Mouse (Mus musculus) liver, postnatal 0 days (tissue): ENCODE data around the gene Bach2. TPM values are rescaled to one million over a fixed set of nuclear protein-coding genes. Genes with fewer than 3 reads are reported as not detected.

Experiments used
- ATAC-seq: fragments of 200-750 bp; cut with Nextera tagmentation; 2 replicates; pipeline ENCODE4 v1.8.0; 2017; ENCODE audit warnings: mild to moderate bottlenecking, moderate library complexity
- DNase-seq: peaks from one replicate; pipeline ENCODE4 v3.0.0-alpha.2; 2016
- H3K27ac ChIP-seq: fragments of 300-500 bp; sonication (generic); 2 replicates; pipeline ENCODE4 v1.5.1; 2014; ENCODE audit warnings: antibody characterized with exemption, moderate library complexity, mild to moderate bottlenecking, low read depth
- H3K27me3 ChIP-seq: fragments of 300-500 bp; sonication (generic); 2 replicates; pipeline ENCODE4 v1.6.1; 2014; ENCODE audit warnings: low read length, control low read depth, mixed read lengths; ENCODE audit not compliant: insufficient read depth
- H3K36me3 ChIP-seq: fragments of 300-500 bp; sonication (generic); replicated peaks from 2 replicates; pipeline ENCODE4 v1.6.1; 2014; ENCODE audit warnings: mild to moderate bottlenecking, control low read depth, low read length, moderate library complexity, mixed read lengths; ENCODE audit not compliant: insufficient read depth
- H3K4me1 ChIP-seq: fragments of 300-500 bp; sonication (generic); 2 replicates; pipeline ENCODE4 v1.6.1; 2014; ENCODE audit warnings: antibody characterized with exemption, mild to moderate bottlenecking, control low read depth; ENCODE audit not compliant: insufficient read depth
- H3K4me2 ChIP-seq: fragments of 300-500 bp; sonication (generic); 2 replicates; pipeline ENCODE4 v1.6.1; 2014; ENCODE audit warnings: low read depth, mild to moderate bottlenecking, low read length, moderate library complexity, mixed read lengths
- H3K4me3 ChIP-seq: fragments of 300-500 bp; sonication (generic); 2 replicates; pipeline ENCODE4 v1.5.1; 2014; ENCODE audit warnings: low read depth, low read length
- H3K9ac ChIP-seq: fragments of 300-500 bp; sonication (generic); replicated peaks from 2 replicates; pipeline ENCODE4 v1.6.1; 2014; ENCODE audit warnings: mild to moderate bottlenecking, moderate library complexity
- H3K9me3 ChIP-seq: fragments of 300-500 bp; sonication (generic); 2 replicates; pipeline ENCODE4 v1.6.1; 2016; ENCODE audit warnings: mild to moderate bottlenecking, control low read depth, low read length, mixed read lengths
- CTCF ChIP-seq: sonication (generic); IDR thresholded peaks from 2 replicates; pipeline ENCODE4 v1.5.1; 2016; ENCODE audit warnings: antibody characterized with exemption, low read depth
- EP300 ChIP-seq: IDR thresholded peaks from 2 replicates; pipeline ENCODE4 v1.6.1; 2016; ENCODE audit warnings: antibody characterized with exemption, low read depth, mild to moderate bottlenecking
- WGBS: fragments of 180-500 bp; shearing (Covaris S2); extraction: QIAGEN DNeasy Blood & Tissue Kit; methylation state at CpG from one replicate; pipeline ENCODE4 v1.1.7; 2014; ENCODE audit not compliant: insufficient replicate concordance; 5-methylcytosine and 5-hydroxymethylcytosine counted together
- polyA plus RNA-seq: library from polyadenylated mRNA; unstranded; fragments of >200 nt; fragmentation: Nextera tagmentation; extraction: Ambion mirVana; gene quantifications from 2 replicates; pipeline ENCODE4 v1.2.1, GENCODE M21; 2015

The Bach2 gene
- polyA plus RNA-seq, 1 experiment from 2014 or later, result 4.3 TPM

DNA sequence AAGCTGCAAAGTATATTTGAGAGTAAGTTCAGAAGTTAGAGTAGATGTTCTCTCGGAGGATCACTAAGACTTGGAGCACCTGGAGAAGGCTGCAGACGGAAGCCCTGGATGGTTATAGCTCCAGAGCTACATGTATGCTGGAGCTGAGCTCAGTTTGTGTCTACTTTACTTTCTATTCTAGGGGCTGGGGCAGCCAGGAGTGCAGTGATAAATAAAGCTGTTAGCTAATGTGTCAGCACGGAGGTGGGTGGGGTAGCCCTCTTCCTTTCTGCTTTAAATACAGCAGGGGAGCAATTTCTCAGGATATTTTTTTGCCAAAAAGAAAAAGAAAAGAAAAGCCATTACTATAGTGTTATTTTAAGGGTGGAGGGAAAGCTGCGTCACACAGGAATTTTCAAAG, 98.0 kb downstream of the Bach2 start:
- H3K9ac ChIP-seq, result no peak overlapping the region
- peaks cover 23% of the 10 kb centered on the region for H3K4me1 ChIP-seq
- no peak for ATAC-seq
- no peaks in the 10 kb centered on the region for H3K9me3 ChIP-seq
- no peaks in the 10 kb centered on the region for H3K27me3 ChIP-seq
- H3K4me2 ChIP-seq, result peak overlapping the region; percentile 20
- no peak overlapping the region for H3K4me3 ChIP-seq
- no peak for TF ChIP-seq CTCF
- no peak for TF ChIP-seq EP300
- no peaks in the 10 kb centered on the region; the same call in 1 of the 2 replicates for H3K36me3 ChIP-seq
- WGBS, result 46% methylated on average over 4 of the region's 4 CpGs
- H3K27ac ChIP-seq, result no peak overlapping the region
- no peak for DNase-seq

DNA sequence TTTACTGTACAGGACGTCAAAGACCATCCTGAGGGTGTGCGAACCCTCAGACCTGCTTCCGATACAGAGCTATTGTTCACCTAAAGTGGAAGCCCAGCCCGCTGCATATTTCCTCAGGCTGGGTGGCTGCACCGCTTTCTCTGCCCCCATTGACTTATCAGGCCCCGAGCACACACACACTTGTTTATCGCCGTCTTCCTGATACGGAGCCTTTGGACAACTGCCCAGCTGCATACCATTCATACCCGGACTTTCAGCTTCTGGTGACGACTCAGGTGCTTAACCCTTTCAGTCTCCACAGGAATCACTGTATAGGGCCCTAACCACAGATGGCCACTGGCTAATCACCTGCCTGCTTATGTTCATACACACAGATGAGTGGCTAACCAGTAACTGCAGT, 99.0 kb downstream of the Bach2 start:
- H3K27ac ChIP-seq, result no peak overlapping the region
- no peak overlapping the region for H3K9ac ChIP-seq
- no peaks in the 10 kb centered on the region for H3K27me3 ChIP-seq
- WGBS, result 14% methylated on average over 11 of the region's 11 CpGs
- no peak overlapping the region for H3K4me3 ChIP-seq
- TF ChIP-seq CTCF, result no peak
- peak; percentile 80 for TF ChIP-seq EP300
- peak overlapping the region; percentile 45 for H3K4me2 ChIP-seq
- peak; percentile 89 for ATAC-seq
- H3K36me3 ChIP-seq, result no peaks in the 10 kb centered on the region; the same call in 1 of the 2 replicates
- H3K9me3 ChIP-seq, result no peaks in the 10 kb centered on the region
- H3K4me1 ChIP-seq, result peaks cover 23% of the 10 kb centered on the region
- peak; percentile 74 for DNase-seq

GRCm38 (mm10) chr4:32338451-32338850, 99.8 kb downstream of the Bach2 start:
- Histone ChIP-seq H3K4me1 (peaks cover 23% of the 10 kb centered on the region), H3K27ac (no peak overlapping the region), H3K27me3 (no peaks in the 10 kb centered on the region), H3K36me3 (no peaks in the 10 kb centered on the region; the same call in 1 of the 2 replicates), H3K4me3 (no peak overlapping the region), H3K4me2 (no peak overlapping the region), H3K9ac (no peak overlapping the region), H3K9me3 (no peaks in the 10 kb centered on the region)
- no peak for TF ChIP-seq CTCF
- no peak for TF ChIP-seq EP300
- ATAC-seq, result no peak
- WGBS, result 79% methylated on average over 10 of the region's 10 CpGs
- DNase-seq, result no peak

- no peak for TF ChIP-seq EP300
- TF ChIP-seq CTCF, result no peak
- H3K9ac ChIP-seq, result no peak overlapping the region
- H3K4me2 ChIP-seq, result no peak overlapping the region
- no peak for DNase-seq
- no peaks in the 10 kb centered on the region for H3K9me3 ChIP-seq
- no peaks in the 10 kb centered on the region; the same call in 1 of the 2 replicates for H3K36me3 ChIP-seq
- ATAC-seq, result no peak
- H3K27me3 ChIP-seq, result no peaks in the 10 kb centered on the region
- no peak overlapping the region for H3K4me3 ChIP-seq
- 79% methylated on average over 7 of the region's 7 CpGs for WGBS
- H3K4me1 ChIP-seq, result peaks cover 18% of the 10 kb centered on the region
- H3K27ac ChIP-seq, result no peak overlapping the region
Observed at GRCm38 (mm10) chr4:32340844-32341243, 102.2 kb downstream of the Bach2 start.

- ATAC-seq (no peak), DNase-seq (no peak)
- Histone ChIP-seq H3K4me1 (peaks cover 9% of the 10 kb centered on the region), H3K27me3 (no peaks in the 10 kb centered on the region), H3K4me3 (no peak overlapping the region), H3K27ac (no peak overlapping the region), H3K36me3 (no peaks in the 10 kb centered on the region; the same call in 1 of the 2 replicates), H3K4me2 (no peak overlapping the region), H3K9ac (no peak overlapping the region), H3K9me3 (no peaks in the 10 kb centered on the region)
- 57% methylated on average over 7 of the region's 7 CpGs for WGBS
- TF ChIP-seq CTCF, result peak; percentile 40
- no peak for TF ChIP-seq EP300
Observed at GRCm38 (mm10) chr4:32342269-32342668, 103.7 kb downstream of the Bach2 start.

- no peak overlapping the region for H3K4me2 ChIP-seq
- 27% methylated on average over 14 of the region's 14 CpGs for WGBS
- no peak for DNase-seq
Observed at GRCm38 (mm10) chr4:32343256-32344165, 104.9 kb downstream of the Bach2 start.

More at GRCm38 (mm10) chr4:32343256-32344165, 104.9 kb downstream of the Bach2 start:
- no peaks in the 10 kb centered on the region; the same call in 1 of the 2 replicates for H3K36me3 ChIP-seq
- no peaks in the 10 kb centered on the region for H3K27me3 ChIP-seq
- H3K4me1 ChIP-seq, result no peaks in the 10 kb centered on the region
- H3K27ac ChIP-seq, result no peak overlapping the region
- 0 out of 2 replicates have a peak, but pooled peaks have one; percentile 12 for ATAC-seq
- 0 out of 2 replicates have a peak overlapping the region, but pooled peaks have one; percentile 16 for H3K9ac ChIP-seq
- H3K9me3 ChIP-seq, result no peaks in the 10 kb centered on the region
- no peak overlapping the region for H3K4me3 ChIP-seq
- TF ChIP-seq CTCF, result no peak
- no peak for TF ChIP-seq EP300
